Mouse (Mus musculus) erythroid progenitor cell, adult 5-6 weeks (primary cell): ENCODE measurements around the gene Hgd. TPM values are rescaled to one million over a fixed set of nuclear protein-coding genes. Genes with fewer than 3 reads are reported as not detected.
A peak's percentile ranks its signal among the peaks of the same experiment; 100 is the strongest.
"Not testable (repeated sequence)": the region's sequence is repeated elsewhere in the genome, so short reads cannot be mapped to it uniquely, and the experiment has no call there.

ENCODE experiments used
- ATAC-seq: replicated peaks from 2 replicates; pipeline ENCODE4 v1.8.0; 2016; ENCODE audit warnings: moderate number of reproducible peaks, mild to moderate bottlenecking, moderate TSS enrichment, inconsistent platforms; ENCODE audit not compliant: poor library complexity, low FRiP score, severe bottlenecking
- total RNA-seq, 2 experiments: library from RNA; stranded (forward) in 1 of 2; stranded (reverse) in 1 of 2; fragments of 150-400 nt in 1 of 2; fragments of 186-747, 209-891 nt in 1 of 2; gene quantifications; 2 replicates each; pipeline versions ENCODE4 v1.2.3 to v1.2.4; 2015 to 2017; ENCODE audit warnings: low replicate concordance in 2 of 2

The Hgd gene
- total RNA-seq, 2 experiments from 2014 or later = not detected

DNA sequence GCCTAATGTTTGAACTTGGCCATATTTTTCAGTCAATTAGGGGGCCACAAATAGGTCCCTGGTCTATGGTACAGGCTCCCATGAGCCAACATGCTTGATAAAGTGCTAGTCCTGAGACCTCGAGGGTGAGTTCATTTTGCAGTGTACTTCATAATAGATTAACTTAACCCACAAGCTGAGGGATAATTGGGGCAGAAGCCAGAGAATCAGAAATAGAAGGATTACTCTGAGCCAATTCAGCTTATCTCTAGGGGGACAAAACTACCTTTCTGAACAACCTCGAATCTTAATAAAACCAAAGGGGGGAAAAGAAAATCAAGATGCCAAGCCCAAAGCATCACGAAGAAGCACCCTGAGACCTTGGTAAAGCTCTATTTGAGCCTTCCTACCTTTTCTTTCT lies 42.5 kb downstream of the Hgd start:
- ATAC-seq = no peak

DNA sequence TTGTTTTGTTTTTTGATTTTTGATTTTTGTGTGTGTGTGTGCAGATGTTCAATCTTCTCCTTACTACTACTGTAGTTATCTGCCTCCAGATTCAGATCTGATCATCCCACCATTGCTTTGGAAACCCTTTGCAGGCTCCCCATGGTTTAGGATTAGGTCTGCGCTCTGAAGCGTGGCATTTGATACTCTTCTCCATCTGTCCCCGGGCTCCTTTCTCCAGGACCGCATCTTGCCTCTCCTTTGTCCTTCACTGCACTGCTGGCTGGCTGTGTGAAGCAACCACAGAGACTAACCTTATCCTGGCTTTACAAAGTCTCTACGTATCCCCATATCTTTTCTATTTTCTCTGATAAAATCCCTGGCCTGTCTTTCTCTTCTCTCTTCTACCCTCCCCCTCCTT lies 43.0 kb downstream of the Hgd start:
- no peak for ATAC-seq

DNA sequence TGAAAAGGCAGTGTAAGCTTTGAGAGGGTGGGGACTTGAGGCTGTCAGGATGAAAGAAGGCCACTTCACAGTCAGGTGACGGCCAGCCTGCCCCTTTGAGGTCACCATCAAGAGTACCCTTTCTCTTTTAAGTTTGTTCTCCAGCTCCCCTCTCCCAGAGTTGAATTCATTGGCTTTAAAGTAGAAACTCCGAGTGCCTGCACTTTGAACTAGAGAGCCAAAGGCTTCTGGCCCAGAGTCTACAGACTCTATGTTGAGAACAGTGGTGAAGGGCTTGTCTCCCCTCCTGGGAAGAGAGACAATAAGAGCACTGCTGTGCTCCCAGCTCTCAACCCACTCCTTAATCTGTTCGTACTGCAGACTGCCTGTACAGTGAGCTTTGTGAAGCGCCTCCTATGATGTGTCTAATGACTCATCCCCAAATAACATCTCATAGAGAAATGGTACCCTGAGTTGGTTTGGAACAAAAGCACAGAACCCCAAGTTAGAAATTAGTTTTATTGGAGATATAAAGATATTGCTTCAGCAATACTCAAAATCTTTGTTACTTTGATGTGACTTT lies 46.5 kb downstream of the Hgd start:
- no peak for ATAC-seq

DNA sequence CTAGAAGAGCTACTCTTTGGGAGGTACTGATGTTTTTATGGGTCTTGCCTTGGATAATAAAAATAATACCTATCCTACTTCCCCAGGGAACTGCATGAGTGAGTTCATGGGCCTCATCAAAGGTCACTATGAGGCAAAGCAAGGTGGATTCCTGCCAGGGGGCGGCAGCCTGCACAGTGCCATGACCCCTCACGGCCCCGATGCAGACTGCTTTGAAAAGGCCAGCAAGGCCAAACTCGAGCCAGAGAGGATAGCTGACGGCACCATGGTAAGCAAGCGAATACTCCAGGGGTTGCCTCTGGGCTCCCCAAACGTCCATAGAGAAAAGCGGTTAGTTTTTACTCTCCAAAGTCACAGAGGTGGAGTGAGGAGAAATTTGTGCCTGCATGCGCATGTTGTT lies 48.4 kb downstream of the Hgd start:
- ATAC-seq = no peak

DNA sequence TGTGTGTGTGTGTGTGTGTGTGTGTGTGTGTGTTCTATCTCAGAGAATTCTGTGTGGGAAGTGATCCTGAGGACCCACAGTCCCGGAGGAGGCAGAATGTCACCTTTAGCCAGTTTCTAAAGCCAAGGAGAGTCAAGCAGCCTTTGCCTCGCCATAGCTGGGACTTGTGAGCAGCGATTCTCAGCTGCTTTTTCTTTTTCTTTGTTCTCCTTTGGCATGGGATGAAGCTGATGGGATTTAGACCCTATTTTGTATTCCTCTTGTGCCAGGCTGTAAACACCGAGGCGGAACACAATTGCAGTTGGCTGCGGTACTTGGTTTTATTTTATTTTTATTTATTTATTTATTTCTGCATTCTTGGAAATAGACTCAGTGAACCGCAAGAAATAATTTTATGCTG lies 49.1 kb downstream of the Hgd start:
- no peak for ATAC-seq

DNA sequence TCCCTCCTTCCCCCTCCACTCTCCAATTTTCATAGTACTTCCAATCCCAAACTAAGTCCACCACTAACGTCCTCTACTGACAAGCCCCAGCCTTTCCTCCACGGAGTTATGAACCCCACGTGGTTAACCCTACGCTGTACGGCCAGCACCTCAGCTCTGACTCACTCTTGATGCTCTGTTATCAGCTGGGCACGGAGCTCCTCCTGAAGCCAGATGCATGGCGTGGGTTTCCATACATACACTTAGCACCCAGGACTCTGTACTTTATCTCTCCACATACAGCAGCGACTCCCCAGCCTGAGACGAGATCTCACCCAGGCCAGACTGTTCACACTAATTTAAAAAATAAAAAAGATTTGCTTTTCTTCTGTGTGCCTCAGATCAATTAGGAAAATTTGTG lies 54.6 kb downstream of the Hgd start:
- ATAC-seq = no peak

DNA sequence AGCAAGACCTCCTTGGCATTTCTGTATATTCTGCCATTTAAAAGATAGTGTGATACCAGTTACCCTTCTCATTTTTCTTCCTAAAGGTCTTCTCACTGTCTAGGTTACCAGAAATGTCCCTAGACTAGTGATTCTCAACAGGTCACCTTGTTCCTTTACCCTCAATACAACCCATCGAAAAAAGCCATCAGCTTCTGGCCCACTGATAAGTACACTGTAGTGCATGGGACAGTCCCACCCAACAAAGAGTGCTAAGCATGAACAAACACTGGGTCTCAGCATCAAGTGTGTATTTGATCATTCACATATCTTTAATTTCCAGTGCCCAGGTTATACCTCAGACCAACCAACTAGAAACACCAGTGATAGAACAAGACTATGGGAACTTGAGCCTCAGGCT lies 55.1 kb downstream of the Hgd start:
- no peak for ATAC-seq

DNA sequence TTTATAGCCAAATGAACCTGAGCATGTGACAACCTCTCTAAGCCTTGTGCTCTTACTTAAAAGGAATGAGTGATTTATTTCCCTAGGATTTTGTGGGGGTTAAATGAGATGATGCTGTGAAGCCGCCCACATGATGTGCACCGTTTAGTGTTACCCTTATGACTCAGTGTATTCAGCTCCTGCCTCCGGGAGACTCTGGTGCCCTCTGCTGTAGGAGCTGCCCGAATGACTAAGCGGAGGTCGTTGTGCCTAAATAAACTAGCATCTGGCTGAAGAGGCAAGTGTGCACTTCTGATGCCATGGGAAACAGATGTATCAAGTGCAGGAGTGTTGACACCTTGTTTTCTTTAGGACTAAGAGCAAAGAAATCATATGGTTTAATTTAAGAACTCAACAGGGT lies 56.2 kb downstream of the Hgd start:
- ATAC-seq = no peak

DNA sequence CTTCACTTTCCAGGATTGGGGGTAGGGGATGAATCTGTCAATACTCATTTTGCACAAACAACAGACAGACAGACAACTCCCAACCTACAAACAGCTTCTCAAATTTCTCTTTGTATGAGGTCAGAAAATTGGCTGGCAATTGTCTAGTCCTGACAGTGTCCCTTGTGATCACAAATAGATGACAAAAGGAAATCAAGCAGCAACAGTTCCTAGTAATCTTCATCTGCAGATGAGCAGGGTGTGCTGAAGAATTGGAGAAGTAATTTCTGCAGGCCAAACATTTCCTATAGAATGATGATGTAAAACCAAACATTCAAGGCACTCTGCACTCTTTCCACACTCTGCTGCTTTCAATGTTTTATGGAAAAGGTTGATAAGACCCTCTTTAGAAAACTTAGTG lies 57.8 kb downstream of the Hgd start:
- ATAC-seq = no peak

DNA sequence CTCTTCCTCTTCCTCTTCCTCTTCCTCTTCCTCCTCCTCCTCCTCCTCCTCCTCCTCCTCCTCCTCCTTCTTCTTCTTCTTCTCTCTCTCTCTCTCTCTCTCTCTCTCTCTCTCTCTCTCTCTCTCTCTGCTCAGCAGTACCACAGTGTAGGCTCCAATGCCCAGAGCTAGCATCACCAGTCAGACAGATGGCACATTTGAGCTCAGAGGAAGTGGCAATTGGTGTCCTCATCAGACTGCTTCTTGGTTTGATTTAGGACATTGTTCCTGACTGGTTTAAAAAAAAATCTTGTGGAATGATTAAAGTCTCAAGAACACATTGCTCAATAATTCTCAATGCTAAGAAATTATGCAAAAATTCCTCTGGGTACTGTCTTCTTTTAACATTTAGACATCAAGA lies 60.6 kb downstream of the Hgd start:
- not testable (repeated sequence) for ATAC-seq

DNA sequence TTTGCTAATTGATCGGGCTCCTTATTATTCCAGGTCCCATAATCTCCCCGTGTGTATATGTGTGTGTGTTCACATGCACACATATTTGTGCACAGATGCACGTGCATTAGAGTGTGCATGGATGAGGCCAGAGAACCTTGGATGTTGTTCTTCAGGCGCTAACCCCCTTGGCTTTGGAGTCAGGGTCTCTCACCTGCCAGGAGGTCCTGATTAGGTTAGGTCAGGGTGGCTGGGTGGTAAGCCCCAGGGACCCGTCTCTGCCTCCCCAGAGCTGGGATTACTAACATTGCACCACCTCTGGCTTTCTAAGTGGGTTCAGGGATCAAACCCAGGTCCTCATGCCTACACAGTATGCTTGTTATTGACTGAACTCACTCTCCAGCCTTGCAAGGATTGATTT lies 64.5 kb downstream of the Hgd start:
- no peak for ATAC-seq

DNA sequence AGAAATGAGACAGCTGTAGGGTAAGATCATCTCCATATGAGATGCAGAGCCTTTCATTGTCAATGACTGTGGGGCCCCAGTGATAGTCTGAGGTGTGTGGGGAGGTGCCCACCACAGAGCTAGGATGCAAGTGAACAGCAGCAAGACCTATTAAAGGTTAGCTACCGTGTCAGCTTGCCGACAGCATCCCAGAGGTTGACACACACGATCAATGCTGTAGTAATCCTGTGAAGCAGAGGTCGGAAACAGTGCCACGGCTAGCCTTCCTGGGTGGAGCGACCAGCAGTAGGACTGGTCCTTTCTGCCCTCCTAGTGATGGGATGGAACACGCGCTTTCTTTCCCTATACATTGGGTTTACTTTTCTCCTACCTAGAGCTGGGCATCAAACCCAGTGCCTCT lies 65.3 kb downstream of the Hgd start:
- no peak for ATAC-seq

DNA sequence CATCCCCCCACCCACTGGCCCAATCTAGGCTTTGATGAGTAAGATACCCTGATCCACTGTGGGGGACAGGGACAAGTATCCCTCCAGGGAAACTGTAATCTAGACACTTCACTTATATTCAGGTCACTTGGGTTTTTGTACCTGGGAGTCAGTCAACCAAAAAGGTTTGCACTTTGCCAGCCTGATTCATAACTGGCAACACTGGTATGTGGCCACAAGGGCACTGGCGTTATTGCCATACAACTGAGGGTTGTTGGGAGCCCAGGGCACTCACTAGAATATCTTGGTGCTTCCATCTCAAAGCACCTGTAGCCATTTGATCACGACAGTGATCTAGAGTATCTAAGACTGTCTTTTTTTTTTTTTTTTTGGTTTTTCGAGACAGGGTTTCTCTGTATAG lies 65.8 kb downstream of the Hgd start:
- ATAC-seq = no peak

DNA sequence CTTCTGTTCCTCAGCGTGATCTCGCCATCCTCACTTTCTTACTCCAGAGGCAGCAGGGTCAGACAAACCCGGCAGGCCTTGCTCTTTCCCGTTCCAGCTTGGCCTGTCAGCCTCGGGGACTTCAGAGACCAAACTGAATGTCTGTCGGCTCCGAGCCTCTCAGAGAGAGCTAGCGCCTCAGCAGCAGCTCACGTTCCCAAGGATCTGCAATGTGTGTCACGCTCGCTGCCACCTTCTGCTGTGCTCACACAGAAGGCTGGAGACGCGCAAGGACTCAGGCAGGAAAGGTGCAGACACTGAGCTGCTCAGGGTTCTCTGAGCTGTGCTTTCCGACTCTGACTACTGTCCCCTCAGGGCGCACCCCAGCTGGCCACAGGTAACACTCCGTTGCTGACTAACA lies 67.1 kb downstream of the Hgd start:
- no peak for ATAC-seq

DNA sequence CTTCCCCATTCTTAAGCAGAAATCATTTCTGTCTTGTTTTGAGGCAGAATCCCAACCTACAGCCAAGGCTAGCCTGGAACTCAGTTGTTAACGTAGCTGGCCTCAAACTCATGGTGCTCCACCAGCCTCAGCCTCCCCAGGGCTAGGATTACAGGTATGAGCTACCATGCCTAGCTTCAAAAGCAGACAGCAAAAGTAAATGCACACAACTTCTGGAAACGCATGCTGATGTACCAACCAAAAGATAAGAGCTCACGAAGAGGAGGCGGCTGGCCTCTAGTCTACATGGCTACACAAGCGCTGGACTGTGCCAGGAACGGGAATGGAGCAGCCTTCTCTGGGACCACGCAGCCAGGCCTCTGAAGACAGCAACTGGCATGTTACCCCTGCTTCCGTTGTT lies 68.0 kb downstream of the Hgd start:
- ATAC-seq = no peak

DNA sequence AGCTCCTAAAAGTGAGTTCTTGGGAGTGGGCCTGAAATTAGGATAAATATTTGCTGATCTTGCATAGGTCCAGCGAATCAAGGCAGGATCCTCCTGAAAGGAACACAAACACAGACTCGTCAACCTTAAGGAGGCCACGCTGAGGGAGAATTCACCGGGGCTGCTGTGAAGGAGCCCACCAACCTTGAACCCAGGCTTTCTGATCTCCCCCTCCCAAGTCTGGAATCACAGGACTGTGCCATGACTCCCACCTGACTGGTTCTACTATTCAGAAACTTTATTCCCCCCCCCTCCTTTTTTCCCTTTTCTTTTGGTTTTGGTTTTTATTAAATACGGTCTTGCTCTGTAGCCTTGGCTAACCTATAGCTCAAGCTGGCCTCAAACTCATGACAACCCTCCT lies 69.1 kb downstream of the Hgd start:
- no peak for ATAC-seq

DNA sequence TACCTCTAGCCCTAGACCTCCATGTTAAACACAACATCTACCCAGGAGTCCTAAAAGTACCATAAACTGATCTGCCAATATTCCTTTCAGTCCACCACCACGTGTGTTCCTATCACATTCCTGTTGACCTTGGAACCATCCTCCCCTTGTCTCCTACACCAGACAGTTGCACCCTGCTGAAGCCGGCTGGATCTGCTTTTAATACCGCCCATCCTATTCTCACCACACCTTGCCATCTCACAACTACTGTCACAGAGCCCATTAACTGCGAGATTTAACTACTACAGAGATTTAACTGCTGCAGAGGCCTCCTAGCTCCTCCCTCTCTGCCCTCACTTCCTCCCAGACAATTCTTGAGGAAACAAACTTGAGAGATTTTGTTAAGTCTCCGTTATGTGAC lies 71.5 kb downstream of the Hgd start:
- no peak for ATAC-seq

DNA sequence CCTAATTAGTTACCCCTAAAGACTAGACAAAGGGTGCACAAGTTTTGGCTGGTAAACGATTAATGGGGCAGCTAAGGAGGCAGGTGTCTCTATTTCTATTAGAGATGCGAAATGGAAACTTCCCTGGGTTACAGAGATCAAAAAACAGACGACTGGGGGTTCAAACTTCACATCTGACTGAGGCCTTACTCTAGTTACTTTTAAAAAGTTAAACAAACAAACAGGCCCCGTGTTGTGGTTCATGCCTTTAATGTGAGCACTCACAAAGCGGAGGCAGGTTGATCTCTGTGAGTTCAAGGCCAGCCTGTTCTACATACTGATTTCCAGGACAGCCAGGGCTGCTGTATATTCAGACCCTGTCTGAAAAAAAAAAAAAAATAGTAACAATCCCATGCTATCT lies 72.7 kb downstream of the Hgd start:
- ATAC-seq = no peak

DNA sequence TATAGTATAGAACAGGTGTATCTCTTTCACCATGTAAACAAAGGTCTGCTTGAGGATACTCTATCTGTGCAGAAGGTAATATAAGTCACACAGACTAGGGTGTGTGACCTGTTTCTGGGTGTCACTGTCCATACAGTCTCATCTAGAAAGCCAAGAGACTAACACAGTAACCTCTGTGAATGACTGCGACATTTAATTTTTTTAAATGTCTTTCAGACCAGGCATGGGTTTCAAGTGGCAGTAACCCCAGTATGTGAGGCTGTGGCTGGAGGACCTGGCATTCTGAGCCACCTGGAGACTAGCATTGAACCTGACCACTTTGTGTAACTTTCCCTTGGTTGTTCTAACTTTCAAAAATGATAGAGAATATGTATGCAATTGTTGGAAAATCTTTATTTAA lies 73.1 kb downstream of the Hgd start:
- no peak for ATAC-seq

DNA sequence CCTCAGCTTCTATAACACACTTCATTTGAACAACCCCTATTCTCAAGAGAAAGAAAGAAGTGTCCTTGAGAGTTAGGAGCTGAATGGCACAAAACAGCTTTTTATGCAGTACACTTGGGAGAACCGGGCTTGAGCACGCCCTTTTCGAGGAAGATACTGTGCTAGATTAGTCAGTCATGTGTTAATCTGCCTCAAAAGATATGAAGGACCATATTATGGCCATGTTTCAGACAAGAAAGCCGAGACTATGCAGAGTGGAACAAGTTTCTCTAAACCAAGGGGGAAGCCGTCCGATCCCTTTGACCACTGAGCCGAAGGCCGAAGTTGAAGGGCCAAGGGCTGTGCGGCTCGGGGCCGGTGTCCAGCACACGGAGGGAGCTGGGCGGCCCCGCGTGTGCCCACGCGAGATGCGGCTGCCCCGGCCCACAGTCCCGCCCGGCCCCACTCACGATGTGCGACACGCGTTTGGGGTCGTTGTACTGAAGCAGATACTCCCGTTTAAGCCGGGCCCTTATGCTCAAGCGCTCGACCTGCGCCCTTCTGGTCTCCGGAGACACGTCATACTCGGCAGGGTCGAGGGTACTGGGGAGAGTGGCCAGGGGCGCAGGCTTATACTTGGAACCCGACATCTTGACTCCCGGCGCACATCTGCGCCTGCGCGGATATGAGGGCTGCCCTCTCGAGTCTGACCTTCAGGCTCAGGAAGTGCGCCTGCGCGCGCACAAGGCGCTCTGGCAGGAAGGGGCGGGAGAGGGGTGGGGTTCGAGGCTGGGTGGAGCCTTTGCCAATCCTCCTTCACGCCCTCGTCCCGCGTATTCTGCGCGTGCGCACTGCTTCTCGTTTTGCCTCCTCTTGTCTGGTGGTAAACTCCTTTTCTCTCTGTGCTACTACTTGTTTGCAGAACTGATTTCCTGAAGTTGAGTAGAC lies 74.0 kb downstream of the Hgd start, which contains the start of gene Ndufb4:
Gene Ndufb4, minus strand, starts transcription at position 723 of the 927 bp plus-strand sequence.
- peak; percentile 98 for ATAC-seq

DNA sequence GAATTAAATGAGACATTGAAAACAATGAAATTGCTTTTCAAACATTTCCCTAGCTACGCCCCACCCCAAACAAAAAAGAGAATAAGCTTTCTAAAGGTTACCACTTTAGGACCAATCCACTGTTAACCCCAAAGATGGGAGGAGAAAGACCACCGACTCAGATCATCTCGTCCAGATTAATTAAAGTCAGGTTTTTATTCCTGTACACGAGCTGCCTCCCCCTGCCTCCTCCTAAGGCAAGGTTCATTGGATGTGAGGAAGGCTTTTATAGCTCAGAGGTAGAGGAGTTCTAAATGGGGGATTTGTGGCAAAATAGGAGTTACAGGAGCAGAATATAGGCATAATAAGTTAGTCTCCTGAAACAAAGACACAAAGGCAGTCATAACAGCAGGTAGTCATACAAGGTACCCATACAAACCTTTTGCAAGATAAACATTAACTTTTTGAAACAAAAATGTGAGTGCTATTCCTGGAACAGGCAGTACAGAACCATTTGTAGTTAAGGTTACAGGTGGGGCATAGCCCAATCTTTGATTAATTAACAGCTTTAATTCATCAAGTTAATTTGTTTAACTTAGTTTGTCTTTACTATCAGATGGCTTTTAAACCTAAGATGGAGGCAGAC lies 75.0 kb downstream of the Hgd start:
- ATAC-seq = no peak
